Mouse (Mus musculus): ENCODE data around the gene Dlk1. TPM values are rescaled to one million over a fixed set of nuclear protein-coding genes. Genes with fewer than 3 reads are reported as not detected.

Gene Dlk1
- polyA plus RNA-seq, 1 experiment from 2014 or later: 744 TPM

Other genes starting within 250 kb of the Dlk1 start
- 1.6 TPM in 2 replicates for gene Rtl1, start 147.5 kb downstream of the Dlk1 start, polyA plus RNA-seq (2014; fragmentation: Nextera tagmentation; extraction: Ambion mirVana)

All from liver, embryonic 11.5 days (tissue).